Mouse (Mus musculus) forebrain, postnatal 0 days (tissue): ENCODE measurements at regions not wholly inside any gene's neighbourhood (a gene's known extent, or its start where the extent isn't known, plus 50 kb on each side); places are given as distances from the start of the nearest gene placed in this dataset.

Experiments
- ATAC-seq: fragments of 200-750 bp; cut with Nextera tagmentation; 2 replicates; pipeline ENCODE4 v1.8.0; 2017; ENCODE audit warnings: mild to moderate bottlenecking, moderate library complexity
- DNase-seq: peaks from one replicate; pipeline ENCODE4 v3.0.0-alpha.2; 2015
- H3K27ac ChIP-seq: fragments of 300-500 bp; sonication (generic); 2 replicates; pipeline ENCODE4 v1.5.1; 2014; ENCODE audit warnings: low read depth, mild to moderate bottlenecking, antibody characterized with exemption, low read length, moderate library complexity, mixed read lengths
- H3K27me3 ChIP-seq: fragments of 300-500 bp; sonication (generic); 2 replicates; pipeline ENCODE4 v1.6.1; 2014; ENCODE audit warnings: mild to moderate bottlenecking, low read length, mixed read lengths; ENCODE audit not compliant: insufficient read depth
- H3K36me3 ChIP-seq: fragments of 300-500 bp; sonication (generic); 2 replicates; pipeline ENCODE4 v1.6.1; 2014; ENCODE audit warnings: mild to moderate bottlenecking, moderate library complexity; ENCODE audit not compliant: insufficient read depth
- H3K4me1 ChIP-seq: fragments of 300-500 bp; sonication (generic); 2 replicates; pipeline ENCODE4 v1.6.1; 2014; ENCODE audit warnings: antibody characterized with exemption; ENCODE audit not compliant: insufficient read depth
- H3K4me2 ChIP-seq: fragments of 300-500 bp; sonication (generic); 2 replicates; pipeline ENCODE4 v1.6.1; 2014; ENCODE audit warnings: low read depth, mild to moderate bottlenecking, moderate library complexity
- H3K4me3 ChIP-seq: fragments of 300-500 bp; sonication (generic); 2 replicates; pipeline ENCODE4 v1.5.1; 2014; ENCODE audit warnings: low read depth, low read length, mixed read lengths
- H3K9ac ChIP-seq: fragments of 300-500 bp; sonication (generic); 2 replicates; pipeline ENCODE4 v1.6.1; 2014; ENCODE audit warnings: mild to moderate bottlenecking
- H3K9me3 ChIP-seq: fragments of 300-500 bp; sonication (generic); 2 replicates; pipeline ENCODE4 v1.6.1; 2016; ENCODE audit warnings: low read length
- CTCF ChIP-seq: sonication (generic); IDR thresholded peaks from 2 replicates; pipeline ENCODE4 v1.5.1; 2016; ENCODE audit warnings: antibody characterized with exemption, control low read depth, low read depth
- WGBS: fragments of 180-500 bp; shearing (Covaris S2); extraction: QIAGEN DNeasy Blood & Tissue Kit; methylation state at CpG from one replicate; pipeline ENCODE4 v1.1.7; 2014; 5-methylcytosine and 5-hydroxymethylcytosine counted together

DNA sequence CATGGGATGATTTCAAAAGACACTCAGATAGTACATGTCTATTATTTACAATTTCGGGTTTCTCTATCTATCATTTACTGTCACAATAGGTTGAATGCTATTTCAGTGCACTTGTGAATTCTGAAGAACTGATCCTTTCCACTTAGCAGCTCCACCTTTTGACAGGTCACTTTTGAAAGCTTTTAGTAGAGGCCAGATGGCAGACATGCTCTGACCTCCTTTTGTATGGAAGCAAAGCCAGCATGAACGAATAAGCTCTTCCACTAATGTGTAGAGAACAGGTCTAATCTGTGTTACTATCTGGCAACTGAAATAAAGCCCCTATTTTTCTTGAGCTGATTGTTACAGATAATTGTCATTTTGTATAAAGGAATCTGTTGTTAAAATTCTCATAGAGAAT lies 278.4 kb upstream of the Hs3st1 start:
- 80% methylated on average over 2 of the region's 2 CpGs for WGBS
- ATAC-seq (no peak), DNase-seq (no peak)
- TF ChIP-seq CTCF, result no peak
- Histone ChIP-seq H3K27me3 (no peaks in the 10 kb centered on the region), H3K36me3 (no peaks in the 10 kb centered on the region), H3K9me3 (no peaks in the 10 kb centered on the region), H3K4me2 (no peak overlapping the region), H3K4me1 (no peaks in the 10 kb centered on the region), H3K9ac (no peak overlapping the region), H3K4me3 (no peak overlapping the region), H3K27ac (no peak overlapping the region)

DNA sequence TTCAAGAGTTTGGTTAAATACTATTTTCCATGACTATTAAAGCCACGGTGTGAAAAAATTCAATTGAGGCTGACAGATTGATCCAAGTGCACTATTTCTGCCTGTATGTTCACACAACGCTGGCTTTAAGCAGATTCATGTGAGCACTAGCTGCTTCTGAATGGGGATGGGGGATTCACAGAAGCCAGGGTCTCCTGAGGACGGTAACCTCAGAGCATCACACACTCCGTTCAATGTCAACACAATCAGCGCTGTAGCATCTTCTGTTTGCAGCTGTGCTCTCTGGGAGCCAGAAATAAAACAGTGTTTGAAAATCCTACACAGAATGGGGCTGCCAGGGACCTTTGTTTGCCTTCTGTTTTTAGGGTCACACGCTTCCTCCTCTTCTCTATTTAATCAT lies 275.0 kb upstream of the Hs3st1 start:
- no peaks in the 10 kb centered on the region for H3K9me3 ChIP-seq
- H3K27me3 ChIP-seq, result no peaks in the 10 kb centered on the region
- no peak overlapping the region for H3K27ac ChIP-seq
- H3K4me1 ChIP-seq, result no peaks in the 10 kb centered on the region
- TF ChIP-seq CTCF, result no peak
- 68% methylated on average over 6 of the region's 6 CpGs for WGBS
- DNase-seq (no peak), ATAC-seq (peak; percentile 55)
- H3K4me3 ChIP-seq, result no peak overlapping the region
- no peaks in the 10 kb centered on the region for H3K36me3 ChIP-seq
- H3K4me2 ChIP-seq, result no peak overlapping the region
- H3K9ac ChIP-seq, result no peak overlapping the region

DNA sequence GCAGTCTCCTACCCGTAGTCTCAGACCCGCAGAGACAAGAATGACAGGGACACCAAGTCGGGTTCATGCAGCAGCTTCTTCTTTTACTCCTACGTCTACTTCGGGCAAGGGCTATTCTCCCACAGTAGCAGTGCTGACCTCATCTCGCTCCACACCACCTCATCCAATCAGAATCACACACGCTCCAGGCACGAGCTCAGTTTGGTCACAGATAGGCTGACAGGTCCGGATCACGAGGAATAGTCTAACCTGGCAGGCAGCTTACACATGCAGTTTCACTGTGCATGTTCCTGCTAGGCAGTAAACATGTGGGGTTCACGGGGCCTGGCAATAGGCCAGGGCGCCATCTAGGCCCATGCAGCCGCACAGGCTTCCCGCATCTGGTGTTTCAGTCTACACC lies 260.7 kb upstream of the Hs3st1 start:
- H3K27ac ChIP-seq, result no peak overlapping the region
- H3K4me1 ChIP-seq, result no peaks in the 10 kb centered on the region
- H3K4me2 ChIP-seq, result no peak overlapping the region
- H3K9ac ChIP-seq, result no peak overlapping the region
- no peak for TF ChIP-seq CTCF
- H3K4me3 ChIP-seq, result no peak overlapping the region
- no peaks in the 10 kb centered on the region for H3K36me3 ChIP-seq
- no peaks in the 10 kb centered on the region for H3K27me3 ChIP-seq
- no peaks in the 10 kb centered on the region for H3K9me3 ChIP-seq
- no peak for ATAC-seq
- 89% methylated on average over 14 of the region's 14 CpGs for WGBS
- DNase-seq, result no peak

DNA sequence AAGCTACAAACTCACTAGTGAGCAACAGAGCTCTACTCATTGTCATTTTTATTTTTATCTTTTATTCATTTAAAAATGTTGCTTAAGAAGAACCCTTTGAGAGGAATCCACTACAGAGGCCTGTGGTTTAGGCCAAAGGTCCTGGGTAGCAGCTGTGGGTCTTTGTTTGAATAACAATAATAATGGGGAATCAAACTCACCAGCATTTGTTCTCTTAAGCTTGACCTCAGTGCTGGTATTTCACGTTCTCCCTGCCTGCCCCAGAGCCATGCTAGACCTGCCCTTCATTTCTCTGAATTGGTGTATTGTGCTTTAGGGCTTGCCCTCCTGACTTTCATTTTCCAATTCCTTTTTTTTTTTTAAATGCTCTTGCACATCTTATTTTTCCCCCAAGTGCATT lies 232.8 kb upstream of the Hs3st1 start:
- no peaks in the 10 kb centered on the region for H3K27me3 ChIP-seq
- H3K27ac ChIP-seq, result no peak overlapping the region
- H3K4me3 ChIP-seq, result no peak overlapping the region
- H3K36me3 ChIP-seq, result no peaks in the 10 kb centered on the region
- no peak for ATAC-seq
- TF ChIP-seq CTCF, result no peak
- no peak overlapping the region for H3K9ac ChIP-seq
- no peak for DNase-seq
- H3K9me3 ChIP-seq, result no peaks in the 10 kb centered on the region
- H3K4me1 ChIP-seq, result no peaks in the 10 kb centered on the region
- 11% methylated on average over 1 of the region's 1 CpGs for WGBS
- no peak overlapping the region for H3K4me2 ChIP-seq

DNA sequence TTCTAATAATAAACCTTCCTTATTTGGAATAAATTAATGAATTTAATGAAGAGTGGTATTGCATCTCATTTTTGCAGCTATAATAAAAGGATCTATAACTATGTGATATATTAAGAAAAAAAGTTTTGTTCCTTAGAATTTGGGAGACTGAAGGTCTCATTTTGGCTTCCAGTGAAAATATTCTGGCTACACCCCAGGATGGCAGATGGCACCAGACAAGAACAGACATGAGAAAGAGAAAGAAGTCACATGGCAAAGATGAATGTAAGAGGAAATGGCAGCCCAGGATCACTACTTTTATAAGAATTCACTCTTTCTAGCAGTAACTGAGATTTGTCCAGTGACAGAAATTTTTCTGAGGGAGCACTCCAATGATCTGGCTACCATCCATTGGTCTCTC lies 209.1 kb upstream of the Hs3st1 start:
- ATAC-seq, result no peak
- Histone ChIP-seq H3K27ac (no peak overlapping the region), H3K9me3 (no peaks in the 10 kb centered on the region), H3K27me3 (no peaks in the 10 kb centered on the region), H3K4me3 (no peak overlapping the region), H3K9ac (no peak overlapping the region), H3K36me3 (no peaks in the 10 kb centered on the region), H3K4me2 (no peak overlapping the region), H3K4me1 (no peaks in the 10 kb centered on the region)
- DNase-seq, result peak; percentile 37
- no peak for TF ChIP-seq CTCF

DNA sequence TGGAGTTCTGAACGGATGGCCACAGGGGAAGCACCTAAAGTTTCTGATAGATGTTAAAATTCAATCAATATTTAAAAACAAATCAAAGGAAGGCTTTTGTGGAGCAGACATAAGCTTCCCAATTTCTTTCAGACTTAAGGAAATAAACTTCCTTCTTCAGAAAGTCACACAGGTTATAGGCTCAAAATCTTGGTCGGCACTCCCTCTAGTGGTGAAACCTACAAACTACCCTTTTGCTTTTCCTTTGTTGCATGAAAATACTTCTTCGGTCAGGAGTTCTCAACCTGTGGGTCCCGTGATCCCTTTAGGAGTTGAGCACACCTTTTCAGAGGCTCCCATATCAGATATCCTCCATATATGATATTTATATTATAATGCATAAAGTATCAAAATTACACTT lies 205.7 kb upstream of the Hs3st1 start:
- Histone ChIP-seq H3K4me3 (no peak overlapping the region), H3K36me3 (no peaks in the 10 kb centered on the region), H3K4me2 (no peak overlapping the region), H3K27me3 (no peaks in the 10 kb centered on the region), H3K4me1 (no peaks in the 10 kb centered on the region), H3K27ac (no peak overlapping the region), H3K9me3 (no peaks in the 10 kb centered on the region), H3K9ac (no peak overlapping the region)
- no peak; the same call in 1 of the 2 replicates for ATAC-seq
- TF ChIP-seq CTCF, result peak; percentile 64
- peak; percentile 52 for DNase-seq
- WGBS, result 30% methylated on average over 4 of the region's 4 CpGs

DNA sequence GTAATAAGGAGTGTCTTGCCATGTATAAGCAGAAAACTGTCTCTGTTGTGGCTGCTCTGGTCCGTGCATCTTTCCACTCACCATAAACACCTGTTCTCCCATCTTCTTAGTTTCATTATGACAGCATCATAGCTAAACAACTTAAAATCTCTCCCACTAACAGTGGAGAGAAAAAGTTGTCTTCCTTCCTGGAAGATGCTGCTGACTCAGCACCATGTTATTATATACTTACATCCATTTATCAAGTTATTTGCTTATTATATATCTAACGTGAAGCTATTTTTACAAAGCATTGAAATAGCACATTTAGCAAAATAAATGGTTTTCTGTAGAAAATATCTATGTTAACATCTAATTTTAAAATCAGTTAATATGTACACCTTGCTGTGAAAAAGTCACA lies 180.3 kb upstream of the Hs3st1 start:
- Histone ChIP-seq H3K9ac (no peak overlapping the region), H3K4me2 (no peak overlapping the region), H3K4me1 (no peaks in the 10 kb centered on the region), H3K27me3 (no peaks in the 10 kb centered on the region), H3K27ac (no peak overlapping the region), H3K4me3 (no peak overlapping the region), H3K9me3 (no peaks in the 10 kb centered on the region), H3K36me3 (no peaks in the 10 kb centered on the region)
- no peak for ATAC-seq
- 75% methylated on average over 2 of the region's 2 CpGs for WGBS
- TF ChIP-seq CTCF, result no peak
- no peak for DNase-seq

DNA sequence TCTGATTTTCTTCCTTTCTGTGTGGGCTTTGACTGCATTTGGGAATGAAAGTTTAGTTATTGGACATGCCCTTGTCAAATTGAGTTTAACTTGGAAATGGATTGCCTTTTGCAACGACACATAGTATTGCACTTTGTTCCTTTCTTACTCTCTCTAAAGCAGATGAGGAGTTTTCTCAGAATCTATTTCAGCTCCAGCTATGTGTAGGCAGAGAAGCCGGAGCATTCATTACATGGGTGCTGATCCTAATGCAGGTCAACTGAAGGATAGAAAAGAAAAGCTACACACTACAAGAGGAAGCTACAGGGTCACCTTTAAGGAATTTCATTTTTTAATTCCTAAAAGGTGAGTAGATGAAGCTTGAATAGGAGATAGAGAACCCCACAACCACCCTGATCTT lies 176.6 kb upstream of the Hs3st1 start:
- no peak for TF ChIP-seq CTCF
- ATAC-seq, result no peak
- WGBS, result 85% methylated on average over 2 of the region's 2 CpGs

More for the DNA sequence above, 176.6 kb upstream of the Hs3st1 start:
- Histone ChIP-seq H3K9me3 (no peaks in the 10 kb centered on the region), H3K36me3 (no peaks in the 10 kb centered on the region), H3K27me3 (no peaks in the 10 kb centered on the region), H3K27ac (no peak overlapping the region), H3K4me2 (no peak overlapping the region), H3K4me3 (no peak overlapping the region), H3K4me1 (no peaks in the 10 kb centered on the region), H3K9ac (no peak overlapping the region)
- no peak for DNase-seq
